Mouse (Mus musculus): ENCODE results near the gene Mcam.
A peak's percentile ranks its signal among the peaks of the same experiment; 100 is the strongest.
"Not testable (repeated sequence)": the region's sequence is repeated elsewhere in the genome, so short reads cannot be mapped to it uniquely, and the experiment has no call there.

Gene Mcam

GRCm38 (mm10) chr9:44109360-44110095 is 24.7 kb upstream of the Mcam start:
- peak; percentile 76 for DNase-seq (ENCODE audit: low read depth)

- DNase-seq (ENCODE audit: low read depth): not testable (repeated sequence)
Measured at GRCm38 (mm10) chr9:44111909-44112308, 22.4 kb upstream of the Mcam start.

DNA sequence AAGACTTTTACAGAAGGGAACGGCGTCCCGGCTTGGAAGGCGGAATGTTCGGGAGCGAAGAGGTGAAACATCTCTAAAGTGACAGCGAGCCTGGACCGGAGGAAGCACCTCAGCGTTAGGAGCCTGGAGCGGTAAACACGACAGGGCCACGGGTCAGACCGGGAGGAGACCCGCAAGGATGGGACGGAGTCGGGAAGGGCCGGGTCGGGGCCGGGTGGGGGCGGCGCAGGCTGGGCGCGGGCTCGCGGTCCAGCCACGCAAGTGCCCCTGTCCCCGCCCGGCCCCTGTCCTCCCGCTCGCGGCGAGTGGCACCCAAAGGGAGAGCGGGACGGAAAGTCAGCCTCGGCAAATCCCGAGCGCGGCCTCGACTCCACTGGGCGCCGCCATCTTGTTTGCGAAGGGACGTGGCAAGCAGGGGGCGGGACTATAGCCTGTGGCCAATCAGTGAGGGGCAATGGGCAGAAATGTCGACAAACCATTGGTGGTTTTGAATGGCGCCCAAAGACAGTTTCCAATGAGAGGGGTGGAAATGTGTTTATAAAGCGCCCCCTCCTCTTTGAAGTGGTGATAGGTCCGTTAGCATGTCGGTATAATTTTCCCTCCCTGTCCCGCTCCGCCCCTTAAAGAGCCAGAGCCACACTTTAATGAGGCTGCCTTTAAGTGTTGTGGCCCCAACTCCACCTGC is 21.0 kb upstream of the Mcam start, which contains the start of the genes Gm49380 and Rnf26:
Gm49380 (minus strand) TSS at position 396 of the 685 bp plus-strand sequence.
Rnf26 (minus strand) TSS at position 413 of the 685 bp plus-strand sequence.
- DNase-seq (ENCODE audit: low read depth): peak; percentile 99

DNA sequence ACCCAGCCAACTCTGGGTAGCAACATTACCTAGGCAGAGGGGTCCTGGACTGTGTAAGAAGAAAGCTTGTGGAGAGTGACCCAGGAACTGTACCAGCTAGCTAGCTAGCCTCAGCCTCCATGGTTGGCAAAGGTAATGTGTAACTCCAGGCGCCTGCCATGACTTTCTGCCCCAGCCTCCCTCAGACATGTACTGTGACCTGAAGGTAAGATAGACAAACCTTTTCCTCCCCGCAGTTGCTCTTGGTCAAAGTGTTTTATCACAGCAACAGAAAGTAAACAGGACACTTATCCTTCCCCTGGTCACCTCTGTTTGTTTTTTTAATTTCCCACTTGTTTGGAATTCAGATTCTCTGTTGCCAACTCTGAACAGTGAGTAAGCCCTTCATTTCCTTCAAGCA is 19.8 kb upstream of the Mcam start:
- DNase-seq (ENCODE audit: low read depth): no peak

DNA sequence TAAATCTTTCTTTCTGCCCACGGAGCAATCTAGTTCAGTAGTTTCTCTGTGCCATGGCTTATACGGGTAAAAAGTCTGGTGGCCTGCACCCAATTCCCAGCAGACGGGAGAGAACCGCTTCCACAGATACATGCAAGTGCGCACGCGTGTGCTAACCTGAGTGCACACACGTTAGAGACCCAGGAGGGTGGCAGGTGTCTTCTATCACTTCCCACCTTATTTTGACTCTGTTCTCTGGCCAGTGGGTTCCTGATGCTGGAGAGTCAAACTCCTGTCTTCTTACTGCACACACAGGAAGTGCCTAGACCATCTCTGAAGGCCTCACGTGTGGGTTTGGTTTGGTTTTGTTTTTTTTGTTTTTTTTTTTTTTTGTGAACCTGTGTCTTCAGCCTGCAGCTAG is 18.7 kb upstream of the Mcam start:
- no peak for DNase-seq (ENCODE audit: low read depth)

DNA sequence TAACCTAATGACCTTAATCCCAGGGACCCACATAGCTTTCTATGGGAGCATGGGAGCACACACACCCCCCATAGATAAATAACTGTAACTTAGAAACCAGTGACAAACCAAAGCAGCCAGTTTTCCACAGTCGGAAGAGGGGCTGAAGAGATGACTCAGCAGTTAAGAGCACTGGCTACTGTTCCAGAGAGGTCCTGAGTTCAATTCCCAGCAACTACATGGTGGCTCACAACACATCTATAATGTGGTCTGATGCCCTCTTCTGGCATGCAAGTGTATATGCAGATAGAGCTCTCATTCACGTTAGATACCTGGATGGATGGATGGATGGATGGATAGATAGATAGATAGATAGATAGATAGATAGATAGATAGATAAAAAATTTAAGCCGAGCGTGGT is 18.1 kb upstream of the Mcam start:
- DNase-seq (ENCODE audit: low read depth): peak; percentile 43

- peak; percentile 66 for DNase-seq (ENCODE audit: low read depth)
Measured at GRCm38 (mm10) chr9:44119011-44119410, 15.3 kb upstream of the Mcam start.

- peak; percentile 35 for DNase-seq (ENCODE audit: low read depth)
Measured at GRCm38 (mm10) chr9:44119948-44120465, 14.3 kb upstream of the Mcam start.

GRCm38 (mm10) chr9:44124317-44124716 is 10.0 kb upstream of the Mcam start:
- DNase-seq (ENCODE audit: low read depth): peak; percentile 64

GRCm38 (mm10) chr9:44125026-44125425 is 9.2 kb upstream of the Mcam start:
- no peak for DNase-seq (ENCODE audit: low read depth)

GRCm38 (mm10) chr9:44125546-44126428 is 8.5 kb upstream of the Mcam start:
- peak; percentile 91 for DNase-seq (ENCODE audit: low read depth)

DNA sequence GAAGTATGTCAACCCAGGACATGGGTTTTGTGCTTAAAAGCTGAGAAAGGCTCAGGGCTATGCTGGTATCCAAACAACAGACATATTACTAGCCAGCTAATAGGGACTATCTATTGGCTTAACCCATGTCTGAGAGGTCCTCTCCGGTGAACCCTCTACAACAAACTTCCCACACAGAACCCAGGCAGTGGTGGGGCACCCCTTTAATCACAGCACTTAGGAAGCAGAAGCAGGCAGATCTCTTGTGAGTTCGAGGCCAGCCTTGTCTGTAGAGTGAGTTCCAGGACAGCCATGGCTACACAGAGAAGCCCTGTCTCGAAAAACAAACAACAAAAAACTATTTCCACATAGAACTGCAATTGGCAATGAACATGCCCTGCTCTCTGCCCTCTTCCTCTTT is 7.5 kb upstream of the Mcam start:
- no peak for DNase-seq (ENCODE audit: low read depth)

DNA sequence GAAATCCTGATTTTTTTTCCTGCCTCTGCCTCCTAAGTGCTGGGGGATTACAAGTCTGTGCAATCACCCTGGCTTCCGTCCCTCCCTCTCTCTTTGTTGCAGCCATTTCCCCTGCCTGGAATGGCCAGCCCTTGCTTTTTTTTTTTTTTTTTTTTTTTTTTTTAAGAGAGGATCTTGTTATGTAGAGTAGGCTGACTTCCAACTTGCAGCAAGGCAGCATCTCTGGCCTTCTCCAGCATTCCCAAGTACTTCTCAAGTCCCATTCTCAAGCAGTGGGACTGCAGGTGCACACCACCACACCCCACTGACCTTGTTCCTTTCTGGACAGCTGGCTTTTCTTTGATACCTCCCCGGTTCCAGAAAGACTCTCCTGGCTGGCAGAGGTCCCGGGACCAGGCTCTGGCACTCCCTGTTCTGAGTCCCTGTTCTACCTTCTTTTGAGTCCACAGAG is 6.9 kb upstream of the Mcam start:
- DNase-seq (ENCODE audit: low read depth): no peak

GRCm38 (mm10) chr9:44129633-44130032 is 4.6 kb upstream of the Mcam start:
- DNase-seq (ENCODE audit: low read depth): no peak

- peak; percentile 87 for DNase-seq (ENCODE audit: low read depth)
Measured at GRCm38 (mm10) chr9:44130034-44130433, 4.2 kb upstream of the Mcam start.

DNA sequence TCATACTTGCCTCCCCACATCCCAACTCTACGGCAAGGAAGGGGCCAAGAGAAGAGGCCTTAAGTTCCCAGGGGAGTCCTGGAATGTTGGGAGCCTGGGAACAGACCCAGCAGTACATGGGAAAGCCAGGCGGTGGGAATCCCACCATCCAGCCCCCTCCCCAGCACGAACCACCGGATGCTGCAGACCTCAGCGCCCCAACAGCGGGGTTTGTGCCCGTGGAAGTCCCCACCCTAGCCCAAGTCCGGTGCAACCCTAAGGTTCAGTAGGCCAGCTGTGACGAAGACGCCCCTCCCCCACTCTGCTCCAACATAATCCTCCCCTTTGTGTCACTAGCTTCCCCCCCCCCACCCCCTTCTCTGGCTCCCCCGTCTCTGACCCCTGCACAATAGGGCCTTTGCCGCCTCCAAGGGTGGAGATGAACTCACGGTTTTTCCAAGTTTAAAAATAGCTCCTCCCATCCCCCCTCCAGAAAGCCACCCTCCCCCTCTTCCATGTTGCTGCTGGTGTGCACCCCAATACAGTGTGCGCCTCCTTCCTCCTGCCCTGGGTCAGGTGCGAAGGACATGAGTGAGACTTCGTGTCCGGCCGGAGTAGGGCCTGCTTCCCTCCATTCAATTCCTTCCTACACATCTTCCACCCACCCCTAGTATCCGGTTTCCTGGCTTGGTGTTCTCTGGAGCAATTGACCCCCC is 3.5 kb upstream of the Mcam start:
- DNase-seq (ENCODE audit: low read depth): no peak

DNA sequence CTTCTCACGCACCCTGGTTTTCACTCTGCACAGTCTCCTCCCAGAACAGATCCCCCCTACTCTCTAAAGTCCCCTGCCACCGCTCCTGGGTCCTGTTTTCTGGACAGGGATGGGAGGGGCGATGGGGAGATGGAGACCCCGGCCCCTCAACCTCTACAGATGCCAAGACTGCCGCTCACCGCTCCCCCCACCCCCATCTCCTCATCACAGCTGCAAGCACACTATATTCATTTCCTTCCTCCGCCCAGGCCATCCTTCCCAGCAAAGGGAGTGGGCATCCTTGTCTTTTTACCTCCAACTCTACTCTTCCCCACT is 3.0 kb upstream of the Mcam start:
- DNase-seq (ENCODE audit: low read depth): no peak

DNA sequence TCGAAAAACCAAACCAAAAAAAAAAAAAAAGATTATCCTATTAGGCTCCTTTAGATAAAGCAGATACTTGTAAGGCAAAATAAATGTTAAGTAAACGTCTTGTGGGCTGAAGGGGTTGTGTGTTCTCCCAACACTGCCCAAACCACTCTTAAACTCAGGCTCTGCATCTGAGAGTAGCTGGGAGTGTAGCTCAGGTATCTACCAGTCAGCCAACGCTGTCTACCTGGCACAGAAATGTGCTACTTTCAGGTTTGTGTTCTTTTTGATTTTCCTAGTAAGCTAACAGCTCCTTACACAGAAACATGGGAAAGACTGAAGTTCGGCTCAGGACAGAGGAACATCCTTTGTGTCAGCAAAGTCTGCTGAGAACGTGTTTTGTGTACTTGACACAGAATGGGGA is 2.1 kb upstream of the Mcam start:
- DNase-seq (ENCODE audit: low read depth): no peak

GRCm38 (mm10) chr9:44133287-44133686 is 982 bp upstream of the Mcam start:
- DNase-seq (ENCODE audit: low read depth): no peak

GRCm38 (mm10) chr9:44134851-44135730 is 822 bp downstream of the Mcam start:
- DNase-seq (ENCODE audit: low read depth): no peak

Measured in 416B (cell line).